Mouse (Mus musculus): ENCODE measurements around the gene Cenpu. TPM values are rescaled to one million over a fixed set of nuclear protein-coding genes. Genes with fewer than 3 reads are reported as not detected.
A peak's percentile ranks its signal among the peaks of the same experiment; 100 is the strongest.

The Cenpu gene
- polyA plus RNA-seq, 1 experiment from 2014 or later: 29.8 TPM

DNA sequence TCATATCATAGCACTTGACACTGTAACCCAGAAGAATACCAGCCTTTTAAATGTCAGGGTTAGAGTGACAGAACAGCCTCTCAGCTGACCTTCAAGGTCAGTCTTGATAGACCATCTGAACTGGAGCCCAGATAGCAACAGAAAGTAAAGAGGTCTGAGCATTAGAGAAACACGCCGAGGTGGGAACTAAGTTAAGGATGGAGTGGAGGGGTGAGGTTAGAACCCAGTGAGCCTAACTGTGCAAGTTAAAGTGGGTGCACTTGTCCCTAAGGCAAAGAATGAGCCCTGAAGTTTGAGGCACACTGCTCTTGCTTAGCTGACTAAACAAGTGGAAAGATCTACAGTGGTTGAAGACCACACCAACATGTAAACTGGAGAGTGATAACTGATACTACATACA is 46.3 kb downstream of the Cenpu start:
- no peaks in the 10 kb centered on the region for H3K9me3 ChIP-seq (ENCODE audit: control insufficient read depth, low read length)
- no peak overlapping the region for H3K27ac ChIP-seq (ENCODE audit: low read depth, low read length)
- DNase-seq (ENCODE audit: low spot score) (no peak), ATAC-seq (replicated peaks; ENCODE audit: low FRiP score) (no peak)
- 83% methylated on average over 2 of the region's 2 CpGs for WGBS
- H3K9ac ChIP-seq (ENCODE audit: low read depth, low read length): no peak overlapping the region
- H3K4me3 ChIP-seq (ENCODE audit: low read depth, low read length): no peak overlapping the region
- H3K4me2 ChIP-seq: no peak overlapping the region
- peaks cover 32% of the 10 kb centered on the region for H3K4me1 ChIP-seq (replicated peaks; ENCODE audit: control insufficient read depth, insufficient read depth, low read length)
- no peaks in the 10 kb centered on the region; the same call in 1 of the 2 replicates for H3K36me3 ChIP-seq (ENCODE audit: control insufficient read depth, insufficient read depth, low read length)
- no peaks in the 10 kb centered on the region for H3K27me3 ChIP-seq (replicated peaks; ENCODE audit: control insufficient read depth, insufficient read depth, low read length)

DNA sequence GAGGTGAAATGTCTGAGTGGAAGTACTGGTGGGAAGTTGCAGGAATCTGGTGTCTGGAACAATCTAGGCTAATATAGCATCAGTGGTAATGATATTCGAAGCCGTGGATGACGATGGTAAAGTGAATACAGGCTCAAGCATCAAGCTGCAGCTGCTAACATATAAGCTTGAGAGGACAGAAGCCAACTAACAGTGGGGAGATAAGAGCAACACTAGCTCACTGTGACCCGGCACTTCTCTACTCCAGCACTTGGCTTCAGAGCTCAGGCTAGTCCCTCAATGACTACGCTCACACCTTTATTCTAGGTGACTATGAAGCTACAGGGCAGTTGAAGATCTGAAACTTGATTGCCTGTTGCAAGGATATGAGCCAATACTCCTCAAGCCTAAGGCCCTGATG is 46.9 kb downstream of the Cenpu start:
- Histone ChIP-seq H3K4me1 (replicated peaks; ENCODE audit: control insufficient read depth, insufficient read depth, low read length) (peaks cover 32% of the 10 kb centered on the region), H3K36me3 (ENCODE audit: control insufficient read depth, insufficient read depth, low read length) (no peaks in the 10 kb centered on the region; the same call in 1 of the 2 replicates), H3K27me3 (replicated peaks; ENCODE audit: control insufficient read depth, insufficient read depth, low read length) (no peaks in the 10 kb centered on the region), H3K27ac (ENCODE audit: low read depth, low read length) (peak overlapping the region; percentile 52; the same call in 1 of the 2 replicates), H3K4me3 (ENCODE audit: low read depth, low read length) (no peak overlapping the region), H3K9ac (ENCODE audit: low read depth, low read length) (no peak overlapping the region), H3K9me3 (ENCODE audit: control insufficient read depth, low read length) (no peaks in the 10 kb centered on the region), H3K4me2 (peak overlapping the region; percentile 35; the same call in 1 of the 2 replicates)
- ATAC-seq (replicated peaks; ENCODE audit: low FRiP score) (peak; percentile 56), DNase-seq (ENCODE audit: low spot score) (no peak)
- WGBS: 82% methylated on average over 5 of the region's 5 CpGs

DNA sequence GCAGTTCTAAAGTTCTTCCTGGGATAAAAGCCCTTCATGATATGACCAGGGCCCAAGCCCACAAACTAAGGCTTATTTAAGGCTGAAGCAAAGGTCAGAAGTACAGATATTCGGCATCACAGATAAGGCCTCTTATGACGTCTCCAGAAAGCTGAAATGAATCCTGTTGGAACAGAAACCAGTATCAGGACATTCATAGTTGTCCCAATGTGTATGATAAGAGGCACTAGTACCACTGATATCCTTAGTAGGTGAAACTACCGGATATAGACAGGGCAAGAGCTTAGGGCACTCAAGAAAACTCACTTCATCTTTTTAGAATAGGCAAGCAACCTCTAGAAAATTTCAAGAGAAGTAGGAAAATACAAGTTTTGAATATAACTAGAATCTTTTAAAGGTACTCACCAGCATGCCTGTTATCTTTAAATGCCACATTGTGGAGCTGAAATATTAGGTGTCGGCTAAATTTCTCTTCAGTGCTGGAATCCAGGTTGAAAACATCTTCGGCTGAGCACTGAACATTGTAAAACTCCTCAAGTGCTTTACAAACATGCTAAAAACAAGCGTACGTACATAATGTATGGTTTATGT is 47.6 kb downstream of the Cenpu start:
- Histone ChIP-seq H3K4me3 (ENCODE audit: low read depth, low read length) (no peak overlapping the region), H3K36me3 (ENCODE audit: control insufficient read depth, insufficient read depth, low read length) (no peaks in the 10 kb centered on the region; the same call in 1 of the 2 replicates), H3K9ac (ENCODE audit: low read depth, low read length) (no peak overlapping the region), H3K27ac (ENCODE audit: low read depth, low read length) (peak overlapping the region; percentile 52; the same call in 1 of the 2 replicates), H3K9me3 (ENCODE audit: control insufficient read depth, low read length) (no peaks in the 10 kb centered on the region), H3K4me1 (replicated peaks; ENCODE audit: control insufficient read depth, insufficient read depth, low read length) (peaks cover 32% of the 10 kb centered on the region), H3K4me2 (peak overlapping the region; percentile 35), H3K27me3 (replicated peaks; ENCODE audit: control insufficient read depth, insufficient read depth, low read length) (no peaks in the 10 kb centered on the region)
- DNase-seq (ENCODE audit: low spot score): no peak
- ATAC-seq (replicated peaks; ENCODE audit: low FRiP score): peak; percentile 61
- WGBS: 58% methylated on average over 7 of the region's 7 CpGs

DNA sequence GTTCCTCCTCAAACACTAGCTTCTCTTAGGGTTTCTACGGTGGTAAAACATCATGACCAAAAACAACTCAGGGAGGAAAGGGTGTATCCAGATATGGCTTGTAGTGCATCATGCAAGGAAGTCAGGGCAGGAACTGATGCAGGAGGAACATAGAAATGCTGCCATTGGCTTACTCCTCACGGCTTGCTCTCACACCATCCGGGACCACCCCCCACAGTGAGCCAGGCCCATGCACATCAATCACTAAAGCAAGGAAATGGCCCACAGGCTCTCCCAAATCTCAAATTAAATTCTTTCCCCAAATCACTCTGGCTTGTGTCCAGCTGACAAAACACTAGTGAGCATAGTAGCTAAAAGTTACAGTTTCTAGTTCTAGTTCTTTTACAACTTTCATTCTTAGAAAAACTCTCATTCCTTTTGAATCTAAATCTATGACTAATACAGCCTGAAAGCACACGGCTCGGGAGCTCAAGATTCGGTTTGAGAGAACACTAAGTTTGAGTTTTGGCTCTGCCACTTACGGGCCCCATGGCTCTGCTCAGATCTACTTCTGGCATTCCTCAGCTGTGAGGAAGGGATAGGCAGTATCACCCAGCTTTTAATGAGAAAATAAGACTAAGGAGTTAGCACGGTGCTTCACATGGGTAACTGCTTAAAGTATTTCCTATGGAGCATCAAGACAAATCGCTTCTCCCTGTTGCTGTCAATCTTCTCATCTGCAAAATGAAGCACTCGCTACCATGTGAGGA is 49.3 kb downstream of the Cenpu start:
- H3K4me1 ChIP-seq (replicated peaks; ENCODE audit: control insufficient read depth, insufficient read depth, low read length): peaks cover 25% of the 10 kb centered on the region
- no peak overlapping the region for H3K9ac ChIP-seq (ENCODE audit: low read depth, low read length)
- H3K4me3 ChIP-seq (ENCODE audit: low read depth, low read length): no peak overlapping the region
- no peaks in the 10 kb centered on the region for H3K27me3 ChIP-seq (replicated peaks; ENCODE audit: control insufficient read depth, insufficient read depth, low read length)
- H3K9me3 ChIP-seq (ENCODE audit: control insufficient read depth, low read length): no peaks in the 10 kb centered on the region
- no peak for ATAC-seq (replicated peaks; ENCODE audit: low FRiP score)
- H3K27ac ChIP-seq (ENCODE audit: low read depth, low read length): no peak overlapping the region
- H3K36me3 ChIP-seq (ENCODE audit: control insufficient read depth, insufficient read depth, low read length): no peaks in the 10 kb centered on the region; the same call in 1 of the 2 replicates
- DNase-seq (ENCODE audit: low spot score): no peak
- 55% methylated on average over 10 of the region's 10 CpGs for WGBS
- no peak overlapping the region for H3K4me2 ChIP-seq

DNA sequence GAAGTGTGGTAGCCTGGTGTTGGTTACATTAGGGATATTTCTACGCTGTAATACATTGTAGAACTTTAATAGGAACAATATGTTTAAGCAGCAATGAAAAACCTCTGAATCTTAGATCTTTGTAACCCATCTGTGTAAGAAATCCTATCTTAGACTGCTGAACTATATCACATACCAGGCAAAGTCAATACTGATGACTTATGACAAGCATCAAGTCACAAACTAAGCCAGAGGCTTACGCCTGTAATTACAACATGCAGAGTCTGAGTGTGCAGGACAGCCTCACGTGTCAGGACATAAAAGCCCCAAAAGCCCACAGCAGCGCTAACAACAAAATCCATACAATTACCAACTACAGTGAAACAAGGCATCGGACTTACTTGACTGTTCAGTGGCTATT is 51.8 kb downstream of the Cenpu start:
- 87% methylated on average over 5 of the region's 5 CpGs for WGBS
- ATAC-seq (replicated peaks; ENCODE audit: low FRiP score) (no peak), DNase-seq (ENCODE audit: low spot score) (no peak)
- H3K9me3 ChIP-seq (ENCODE audit: control insufficient read depth, low read length): no peaks in the 10 kb centered on the region
- H3K4me1 ChIP-seq (replicated peaks; ENCODE audit: control insufficient read depth, insufficient read depth, low read length): peaks cover 14% of the 10 kb centered on the region
- H3K27me3 ChIP-seq (replicated peaks; ENCODE audit: control insufficient read depth, insufficient read depth, low read length): no peaks in the 10 kb centered on the region
- no peak overlapping the region for H3K4me3 ChIP-seq (ENCODE audit: low read depth, low read length)
- no peak overlapping the region for H3K4me2 ChIP-seq
- no peaks in the 10 kb centered on the region; the same call in 1 of the 2 replicates for H3K36me3 ChIP-seq (ENCODE audit: control insufficient read depth, insufficient read depth, low read length)
- H3K9ac ChIP-seq (ENCODE audit: low read depth, low read length): no peak overlapping the region
- H3K27ac ChIP-seq (ENCODE audit: low read depth, low read length): no peak overlapping the region

DNA sequence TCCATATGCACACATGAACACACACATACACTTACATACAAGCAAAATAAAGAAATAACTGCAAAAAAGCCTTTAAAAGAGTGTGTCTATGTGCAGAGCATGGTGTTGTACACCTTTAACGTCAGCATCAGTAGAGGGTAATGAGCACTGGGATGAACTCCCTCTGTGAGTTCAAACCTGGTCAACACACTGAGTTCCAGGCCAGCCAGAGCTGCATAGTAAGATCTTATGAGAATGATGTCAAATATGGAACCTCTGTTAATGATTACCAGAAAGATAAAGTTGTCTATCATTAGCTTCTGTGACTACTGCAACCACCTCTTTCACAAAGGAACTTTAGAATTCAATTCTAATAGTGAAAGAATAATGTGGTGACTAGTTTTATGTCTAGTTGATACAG is 55.1 kb downstream of the Cenpu start:
- H3K27me3 ChIP-seq (replicated peaks; ENCODE audit: control insufficient read depth, insufficient read depth, low read length): no peaks in the 10 kb centered on the region
- WGBS: 87% methylated on average over 1 of the region's 1 CpGs
- no peak for ATAC-seq (replicated peaks; ENCODE audit: low FRiP score)

DNA sequence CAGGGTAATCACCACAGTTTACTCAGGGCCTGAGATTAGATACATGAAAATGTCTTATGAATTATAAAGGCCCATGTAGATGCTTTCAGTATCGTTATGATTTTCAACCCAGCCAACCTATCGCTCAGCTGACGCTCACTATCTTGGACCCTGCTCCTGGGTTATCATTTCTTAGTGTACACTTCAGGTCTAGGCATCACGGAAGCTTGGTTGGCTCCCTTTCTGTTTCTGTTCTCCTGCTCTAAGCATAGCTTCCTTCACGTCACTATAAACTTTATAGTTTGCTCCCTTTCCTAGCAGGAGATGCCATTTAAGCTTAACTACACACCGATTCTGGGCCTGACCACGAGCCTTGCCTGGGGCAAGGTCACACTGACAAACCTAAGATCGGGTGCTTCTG is 59.7 kb downstream of the Cenpu start:
- Histone ChIP-seq H3K9me3 (ENCODE audit: control insufficient read depth, low read length) (no peaks in the 10 kb centered on the region), H3K4me1 (replicated peaks; ENCODE audit: control insufficient read depth, insufficient read depth, low read length) (peaks cover 4% of the 10 kb centered on the region; the same call in 1 of the 2 replicates), H3K4me3 (ENCODE audit: low read depth, low read length) (no peak overlapping the region), H3K4me2 (no peak overlapping the region), H3K36me3 (ENCODE audit: control insufficient read depth, insufficient read depth, low read length) (no peaks in the 10 kb centered on the region), H3K9ac (ENCODE audit: low read depth, low read length) (no peak overlapping the region), H3K27me3 (replicated peaks; ENCODE audit: control insufficient read depth, insufficient read depth, low read length) (no peaks in the 10 kb centered on the region), H3K27ac (ENCODE audit: low read depth, low read length) (no peak overlapping the region)
- 81% methylated on average over 8 of the region's 8 CpGs for WGBS
- no peak for ATAC-seq (replicated peaks; ENCODE audit: low FRiP score)
- no peak for DNase-seq (ENCODE audit: low spot score)

More for the DNA sequence above, 55.1 kb downstream of the Cenpu start:
- Histone ChIP-seq H3K27ac (ENCODE audit: low read depth, low read length) (no peak overlapping the region), H3K9ac (ENCODE audit: low read depth, low read length) (no peak overlapping the region), H3K4me3 (ENCODE audit: low read depth, low read length) (no peak overlapping the region), H3K9me3 (ENCODE audit: control insufficient read depth, low read length) (no peaks in the 10 kb centered on the region), H3K4me1 (replicated peaks; ENCODE audit: control insufficient read depth, insufficient read depth, low read length) (no peaks in the 10 kb centered on the region), H3K36me3 (ENCODE audit: control insufficient read depth, insufficient read depth, low read length) (no peaks in the 10 kb centered on the region; the same call in 1 of the 2 replicates), H3K4me2 (no peak overlapping the region)
- DNase-seq (ENCODE audit: low spot score): no peak

DNA sequence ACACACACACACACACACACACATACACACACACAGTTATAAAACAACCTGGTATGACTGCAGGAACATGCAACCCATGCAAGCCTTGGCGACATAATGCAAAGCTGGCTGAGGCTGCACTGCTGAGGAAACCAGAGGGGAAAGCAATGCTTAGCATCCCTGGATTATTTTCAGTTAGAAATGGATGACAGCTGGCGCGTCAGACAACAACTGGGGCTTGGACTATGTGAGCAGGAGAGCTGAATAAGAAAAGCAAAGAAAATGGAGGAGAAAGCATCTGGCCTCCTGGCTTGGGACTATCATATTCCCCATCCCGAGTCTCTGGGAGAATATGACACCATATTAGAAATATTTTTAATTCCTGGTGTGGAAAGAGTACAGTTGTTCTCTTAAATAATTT is 61.1 kb downstream of the Cenpu start:
- H3K9ac ChIP-seq (ENCODE audit: low read depth, low read length): no peak overlapping the region
- ATAC-seq (replicated peaks; ENCODE audit: low FRiP score): no peak
- no peaks in the 10 kb centered on the region for H3K27me3 ChIP-seq (replicated peaks; ENCODE audit: control insufficient read depth, insufficient read depth, low read length)
- no peak for DNase-seq (ENCODE audit: low spot score)
- WGBS: 87% methylated on average over 4 of the region's 4 CpGs
- no peak overlapping the region for H3K4me3 ChIP-seq (ENCODE audit: low read depth, low read length)
- H3K27ac ChIP-seq (ENCODE audit: low read depth, low read length): no peak overlapping the region
- H3K4me1 ChIP-seq (replicated peaks; ENCODE audit: control insufficient read depth, insufficient read depth, low read length): peaks cover 4% of the 10 kb centered on the region; the same call in 1 of the 2 replicates
- no peaks in the 10 kb centered on the region for H3K9me3 ChIP-seq (ENCODE audit: control insufficient read depth, low read length)
- H3K36me3 ChIP-seq (ENCODE audit: control insufficient read depth, insufficient read depth, low read length): no peaks in the 10 kb centered on the region
- no peak overlapping the region for H3K4me2 ChIP-seq

Measured in liver, embryonic 11.5 days (tissue).